Mouse (Mus musculus): Measurements from ENCODE around the gene Mboat2.

Mboat2 gene

GRCm38 (mm10) chr12:24907894-24908293 lies 77.2 kb downstream of the Mboat2 start:
- DNase-seq = no peak

- no peak for DNase-seq
These were observed 79.0 kb downstream of the Mboat2 start for GRCm38 (mm10) chr12:24909679-24910078.

GRCm38 (mm10) chr12:24912174-24912573 lies 81.5 kb downstream of the Mboat2 start:
- DNase-seq = no peak

- no peak for DNase-seq
These were observed 82.2 kb downstream of the Mboat2 start for GRCm38 (mm10) chr12:24912876-24913275.

DNA sequence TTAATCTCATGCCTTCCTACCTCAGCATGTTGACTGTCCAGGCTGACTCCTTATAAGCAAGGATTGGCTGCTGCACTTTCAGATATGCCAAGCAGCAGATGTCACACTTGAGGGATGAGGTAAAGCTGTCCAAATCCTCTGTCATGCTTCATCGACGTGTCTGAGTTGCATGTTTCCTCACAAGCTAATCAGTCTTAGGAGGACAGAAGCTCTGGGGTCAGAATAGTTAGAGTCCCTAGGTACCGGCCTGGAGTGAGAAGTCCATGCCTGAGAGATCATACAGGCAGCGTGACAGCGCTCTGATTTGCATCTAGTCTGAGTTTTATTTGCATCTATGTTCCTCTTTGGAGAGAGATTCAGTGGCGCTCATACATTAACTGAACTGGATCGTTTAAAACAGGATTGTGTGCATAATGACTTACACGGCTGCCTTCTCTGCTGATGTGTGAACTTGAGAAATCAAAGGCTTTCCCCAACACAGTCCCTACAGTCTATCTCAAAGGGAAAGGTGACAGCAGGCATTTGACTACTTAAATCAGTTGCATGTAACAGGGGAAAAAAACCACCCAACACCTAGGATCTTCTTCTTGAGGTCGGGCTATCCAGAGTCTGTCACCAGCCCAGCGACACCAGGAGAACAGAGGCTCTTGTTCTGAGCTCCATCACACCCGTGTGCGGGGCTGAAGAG lies 88.0 kb downstream of the Mboat2 start:
- no peak for DNase-seq

- DNase-seq = no peak
These were observed 90.2 kb downstream of the Mboat2 start for GRCm38 (mm10) chr12:24920861-24921260.

- no peak for DNase-seq
These were observed 93.3 kb downstream of the Mboat2 start for GRCm38 (mm10) chr12:24924003-24924402.

GRCm38 (mm10) chr12:24925276-24925675 lies 94.6 kb downstream of the Mboat2 start:
- no peak for DNase-seq

DNA sequence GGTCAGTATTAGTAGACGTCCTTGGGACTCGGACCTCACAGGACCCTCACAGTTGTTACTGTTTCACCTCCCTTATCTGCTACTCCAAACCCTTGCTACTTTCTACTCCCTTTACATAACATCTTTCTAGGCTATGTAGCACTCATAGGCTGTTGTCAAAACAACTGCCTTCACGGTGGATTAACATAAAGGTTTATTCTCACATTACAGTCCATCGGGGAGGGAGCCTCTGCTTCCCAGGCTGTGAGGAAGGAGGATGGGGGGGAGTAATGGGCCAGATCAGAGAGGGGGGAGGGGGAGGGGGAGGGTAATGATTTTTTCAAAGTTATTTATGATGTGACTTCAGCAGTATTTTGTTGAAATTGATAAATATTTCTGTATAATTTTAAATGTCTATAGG lies 95.0 kb downstream of the Mboat2 start:
- no peak for DNase-seq

GRCm38 (mm10) chr12:24928051-24928748 lies 97.5 kb downstream of the Mboat2 start:
- DNase-seq = no peak

DNA sequence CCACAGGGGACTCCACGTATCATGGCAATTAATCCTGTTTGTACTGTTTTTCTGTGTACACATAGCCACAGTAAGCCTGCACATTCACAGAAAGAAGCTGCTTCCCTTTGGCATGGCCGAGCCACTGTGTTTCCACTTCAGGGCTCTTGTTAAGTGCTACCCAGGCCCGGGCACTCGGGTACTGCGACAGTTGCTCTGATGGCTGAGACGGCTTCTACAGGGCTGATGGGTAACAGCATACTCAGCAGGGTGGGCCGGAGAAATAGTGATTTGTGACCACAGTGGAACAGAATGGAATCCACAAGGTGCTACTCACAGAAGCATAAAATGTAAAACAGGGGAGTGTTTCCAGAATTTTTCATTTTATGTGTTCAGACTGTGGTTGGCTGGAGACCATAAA lies 98.4 kb downstream of the Mboat2 start:
- no peak for DNase-seq

- DNase-seq = no peak
These were observed 100.1 kb downstream of the Mboat2 start for GRCm38 (mm10) chr12:24930760-24931159.

DNA sequence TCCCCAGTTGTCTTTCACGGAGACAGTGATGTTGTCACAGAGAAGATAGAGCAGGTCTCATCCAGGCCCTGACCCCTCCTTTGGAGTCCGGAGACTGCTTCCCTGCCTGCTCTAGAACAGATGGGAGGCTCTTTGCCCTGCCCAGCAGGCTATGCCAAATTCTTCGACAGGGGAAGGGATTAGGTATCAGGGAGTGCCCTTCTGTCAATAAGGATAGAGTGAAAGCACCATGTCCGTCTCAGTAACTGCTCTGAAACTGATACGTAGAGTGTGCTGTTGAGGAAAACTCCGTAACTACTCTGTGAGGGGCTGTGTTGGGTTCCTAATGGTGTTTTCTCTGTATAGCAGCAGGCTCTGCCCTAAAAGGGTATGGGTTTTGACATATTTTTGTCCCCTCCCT lies 101.4 kb downstream of the Mboat2 start:
- DNase-seq = no peak

DNA sequence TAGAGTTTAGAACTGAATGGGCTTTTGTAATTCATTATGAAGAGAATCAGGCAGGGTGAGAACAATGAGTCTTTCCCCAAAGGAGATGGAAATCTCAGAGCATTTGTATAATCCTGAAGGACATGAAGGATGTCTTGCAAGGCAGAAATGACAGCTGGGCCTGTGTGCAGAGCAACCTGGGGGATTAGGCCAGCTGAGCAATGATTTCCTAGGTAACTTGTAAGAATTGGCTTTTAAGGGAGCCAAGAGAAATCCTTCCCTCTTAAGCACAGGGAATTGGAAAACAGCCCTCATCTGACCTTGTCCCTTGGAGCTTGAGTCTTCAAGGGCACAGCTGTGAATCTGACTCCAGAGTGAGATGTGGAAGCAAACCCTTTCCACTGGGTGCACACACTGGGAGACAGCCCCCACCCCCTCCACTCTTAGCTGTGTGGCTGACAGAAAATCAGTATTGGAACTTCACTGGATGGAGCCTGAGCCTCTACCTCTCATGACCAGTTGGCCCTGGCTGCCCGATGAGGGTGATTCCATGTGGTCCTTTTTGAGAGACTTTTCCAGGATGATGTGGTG lies 102.6 kb downstream of the Mboat2 start:
- DNase-seq = no peak

GRCm38 (mm10) chr12:24933996-24934395 lies 103.3 kb downstream of the Mboat2 start:
- DNase-seq = no peak

- DNase-seq = no peak
These were observed 105.6 kb downstream of the Mboat2 start for GRCm38 (mm10) chr12:24936281-24936680.

DNA sequence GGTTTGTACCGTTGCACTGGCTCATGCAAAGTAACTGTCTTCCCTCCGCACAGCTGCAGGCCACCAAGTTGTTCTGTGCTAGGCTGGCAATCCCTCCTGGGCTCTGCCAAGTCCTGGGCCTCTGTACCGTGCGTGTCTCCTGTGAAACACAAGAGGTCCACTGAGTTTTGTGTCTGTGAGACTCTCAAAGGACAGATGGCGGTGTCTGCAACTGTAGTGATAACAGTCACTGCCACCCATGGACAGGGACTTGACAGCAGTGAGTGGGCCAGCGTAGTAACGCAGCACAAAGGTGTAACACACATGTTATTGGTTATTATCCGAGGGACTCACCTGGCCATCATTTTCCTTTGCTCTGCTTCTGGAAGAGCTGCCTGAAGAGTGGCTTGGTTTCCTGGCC lies 108.7 kb downstream of the Mboat2 start:
- no peak for DNase-seq

- DNase-seq = no peak
These were observed 112.1 kb downstream of the Mboat2 start for GRCm38 (mm10) chr12:24942619-24943287.

DNA sequence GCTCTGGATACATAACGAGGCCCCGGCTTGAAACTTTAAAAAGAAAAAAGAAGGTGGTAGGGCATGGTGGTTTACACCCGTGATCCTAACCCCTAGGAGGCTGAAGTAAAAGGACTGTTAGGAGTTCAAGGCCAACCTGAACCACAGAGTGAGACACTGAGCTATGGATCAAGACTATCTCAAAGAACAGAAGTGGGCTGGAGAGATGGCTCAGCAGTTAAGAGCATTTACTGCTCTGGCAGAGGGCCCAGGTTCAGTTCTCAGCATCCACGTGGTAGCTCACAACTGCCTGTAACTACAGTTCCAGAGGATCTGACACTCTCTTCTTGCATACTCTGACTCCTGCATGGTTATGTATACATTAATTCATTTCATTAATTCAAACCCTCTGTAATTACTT lies 112.7 kb downstream of the Mboat2 start:
- no peak for DNase-seq

DNA sequence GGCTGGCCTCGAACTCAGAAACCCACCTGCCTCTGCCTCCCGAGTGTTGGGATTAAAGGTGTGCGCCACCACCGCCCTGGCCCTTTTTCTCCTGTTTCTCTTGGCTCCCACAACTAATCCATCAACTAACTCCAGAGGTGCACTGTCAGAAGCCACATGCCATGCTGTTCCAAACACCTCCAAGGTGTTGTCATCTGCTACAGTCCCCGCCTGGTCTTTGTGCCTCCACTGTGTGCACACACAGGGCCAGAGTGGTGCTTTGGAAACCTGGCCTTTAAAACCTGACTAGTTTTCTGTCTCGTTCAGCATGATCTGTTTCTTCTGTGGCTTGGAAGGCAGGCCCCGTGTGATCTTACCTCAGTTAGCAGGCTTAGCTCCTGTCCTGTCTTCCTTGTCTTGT lies 113.9 kb downstream of the Mboat2 start:
- DNase-seq = no peak

GRCm38 (mm10) chr12:24947065-24947464 lies 116.4 kb downstream of the Mboat2 start:
- DNase-seq = no peak

DNA sequence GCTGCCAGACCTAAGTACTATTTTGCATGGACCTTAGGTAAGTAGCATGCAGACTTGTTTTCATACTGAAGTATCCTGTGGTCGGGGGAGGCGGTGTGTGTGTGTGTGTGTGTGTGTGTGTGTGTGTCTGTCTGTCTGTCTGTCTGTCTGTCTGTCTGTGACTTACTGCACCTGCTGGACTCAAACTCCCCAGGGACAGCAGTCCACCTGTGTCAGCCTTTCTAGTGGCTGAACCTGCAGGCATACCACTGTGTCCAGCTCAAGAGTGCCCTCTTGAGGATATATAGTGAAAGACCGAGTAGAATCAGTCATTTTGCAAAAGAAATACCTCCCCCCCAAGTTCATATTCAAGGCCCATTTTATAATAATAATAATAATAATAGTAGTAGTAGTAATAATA lies 117.7 kb downstream of the Mboat2 start:
- no peak for DNase-seq

DNA sequence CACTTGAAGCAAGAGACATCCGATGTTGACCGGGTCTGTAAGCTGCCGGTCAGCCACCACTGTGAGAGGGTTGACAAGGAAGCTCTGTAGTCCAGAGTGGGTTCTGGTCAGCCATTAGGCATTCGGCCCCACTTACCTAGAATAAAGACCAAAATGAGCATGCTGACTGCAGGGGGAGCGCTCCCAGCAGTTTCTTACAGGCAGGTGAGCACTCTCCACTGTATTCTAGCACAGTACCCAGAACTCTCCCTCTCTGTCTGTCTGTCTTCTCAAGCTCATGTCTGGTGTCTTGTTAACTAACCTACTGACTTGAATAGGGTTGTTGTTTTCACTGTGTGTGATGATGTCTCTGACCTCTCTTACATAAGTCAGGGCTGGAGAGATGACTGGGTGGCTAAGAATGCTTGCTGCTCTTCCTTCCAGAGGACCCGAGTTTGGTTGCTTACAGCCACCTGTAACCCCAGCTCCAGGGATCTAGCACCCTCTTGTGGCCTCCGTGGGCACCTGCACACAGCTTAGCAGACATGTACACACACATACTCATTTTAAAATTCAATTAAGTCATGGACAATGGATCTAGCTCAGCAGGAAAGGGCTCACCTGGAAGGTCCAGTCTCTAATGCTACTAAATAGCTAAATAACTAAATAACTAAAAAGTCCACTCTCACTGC lies 119.8 kb downstream of the Mboat2 start:
- DNase-seq = peak in 1 of 2 experiments; percentile 7
